Mouse (Mus musculus) brain, embryonic 14.5 days (tissue): ENCODE results near the gene Sema3b. TPM values are rescaled to one million over a fixed set of nuclear protein-coding genes. Genes with fewer than 3 reads are reported as not detected.

Experiments used
- DNase-seq: peaks from one replicate; pipeline ENCODE4 v3.0.0-alpha.2; 2011; ENCODE audit warnings: low read depth
- CTCF ChIP-seq: fragments of 200-500 bp; IDR thresholded peaks from 2 replicates; pipeline ENCODE4 v1.5.1; 2012; ENCODE audit warnings: inconsistent platforms, mild to moderate bottlenecking, moderate library complexity, borderline replicate concordance; ENCODE audit not compliant: insufficient read depth, insufficient read length; ENCODE audit errors: extremely low read depth
- POLR2A ChIP-seq: fragments of 200-500 bp; IDR thresholded peaks from 2 replicates; pipeline ENCODE4 v1.6.1; 2012; ENCODE audit warnings: mild to moderate bottlenecking, inconsistent platforms, borderline replicate concordance; ENCODE audit not compliant: poor library complexity, insufficient read depth, insufficient read length, severe bottlenecking; ENCODE audit errors: extremely low read depth
- polyA plus RNA-seq: library from polyadenylated mRNA; depleted of rRNA; stranded (reverse); fragments of >200 nt; gene quantifications from 2 replicates; pipeline ENCODE4 v1.2.3, GENCODE M21; 2012; rRNA removed

The Sema3b gene
- polyA plus RNA-seq, 1 experiment, result 6.7 TPM

DNA sequence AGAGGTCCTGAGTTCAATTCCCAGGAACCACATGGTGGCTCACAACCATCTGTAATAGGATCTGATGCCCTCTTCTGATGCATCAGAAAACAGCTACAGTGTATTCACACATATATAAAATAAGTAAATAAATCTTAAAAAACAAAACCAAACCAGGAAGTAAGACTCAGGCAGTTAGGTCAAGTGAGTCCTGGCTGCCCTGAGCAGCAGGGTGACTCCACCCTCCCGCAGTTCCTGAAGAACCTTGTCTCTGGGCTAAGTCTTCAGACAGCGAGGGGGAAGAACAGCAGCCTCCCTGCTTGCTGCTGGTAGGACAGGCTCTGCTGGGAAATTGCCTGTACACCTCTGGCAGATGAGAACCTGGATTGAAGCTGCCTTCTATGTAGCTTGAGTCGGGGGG, 52.7 kb downstream of the Sema3b start:
- DNase-seq, result no peak
- TF ChIP-seq CTCF, result no peak
- no peak for TF ChIP-seq POLR2A

DNA sequence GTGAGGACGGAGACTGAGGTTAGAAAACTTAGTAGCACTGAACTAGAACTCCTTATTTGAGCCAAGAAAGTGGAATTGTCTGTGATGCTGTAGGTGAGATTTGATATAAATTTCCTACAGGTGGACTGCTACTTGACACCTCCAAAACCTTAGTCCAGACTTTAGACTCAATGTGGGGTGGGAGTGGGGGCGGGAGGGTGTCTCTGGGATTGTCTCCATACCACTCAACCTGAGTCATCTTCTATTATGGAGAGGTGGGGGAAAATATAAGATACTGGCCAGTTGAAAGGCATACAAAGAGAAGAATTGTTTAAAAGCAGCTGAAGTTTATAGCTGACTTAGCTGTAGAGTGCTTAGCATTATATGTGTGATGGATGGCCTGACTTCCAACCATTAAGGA, 53.3 kb downstream of the Sema3b start:
- TF ChIP-seq CTCF (no peak), POLR2A (no peak)
- no peak for DNase-seq

DNA sequence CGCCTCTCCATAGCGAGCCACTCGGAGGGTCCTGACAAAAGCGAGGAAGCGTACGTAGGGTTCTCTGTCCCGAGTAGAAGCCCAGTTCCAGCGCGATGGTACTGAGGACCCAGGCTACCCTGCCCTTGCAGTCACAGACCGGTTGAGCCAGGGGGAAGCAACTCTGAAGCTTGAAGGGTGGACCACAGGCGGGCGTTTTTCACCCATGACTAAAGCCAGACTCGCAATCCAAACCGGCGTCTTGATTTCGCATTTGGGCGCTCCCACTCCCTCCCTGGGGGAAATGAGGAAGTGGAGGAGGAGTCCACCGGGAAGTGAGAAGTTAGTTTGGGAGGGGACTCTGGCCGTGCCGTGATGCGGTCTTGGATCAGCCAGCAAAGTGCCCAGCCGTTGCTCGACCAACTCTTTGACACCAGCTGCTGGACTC, 54.0 kb downstream of the Sema3b start:
- TF ChIP-seq POLR2A (no peak), CTCF (no peak)
- DNase-seq, result peak; percentile 56

DNA sequence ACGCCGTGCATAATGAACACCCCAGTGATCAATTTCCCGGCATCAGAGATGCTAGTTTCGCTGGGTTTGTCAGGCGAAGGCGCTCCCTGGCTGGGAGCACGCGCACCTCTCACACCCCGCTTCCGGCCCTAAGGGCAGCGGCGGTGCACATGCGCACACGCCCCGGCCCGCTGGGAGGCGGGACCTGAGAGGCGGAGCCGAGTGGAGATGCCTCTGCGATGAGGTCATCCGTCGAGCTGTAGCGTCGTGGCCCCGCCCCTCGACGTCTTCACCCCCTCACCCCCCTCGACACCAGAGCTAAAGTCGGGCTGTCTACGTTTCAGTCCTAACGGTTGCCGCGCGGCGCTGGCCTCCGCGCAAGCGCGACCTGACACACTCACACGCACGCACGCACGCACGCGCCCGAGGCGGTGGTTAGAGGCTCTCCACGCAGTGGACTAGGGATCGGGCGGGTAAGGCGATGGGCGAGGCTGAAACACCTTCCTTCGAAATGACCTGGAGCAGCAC, 54.7 kb downstream of the Sema3b start:
- DNase-seq, result peak; percentile 99
- peak; percentile 71; the same call in 1 of the 2 replicates for TF ChIP-seq POLR2A
- TF ChIP-seq CTCF, result no peak

DNA sequence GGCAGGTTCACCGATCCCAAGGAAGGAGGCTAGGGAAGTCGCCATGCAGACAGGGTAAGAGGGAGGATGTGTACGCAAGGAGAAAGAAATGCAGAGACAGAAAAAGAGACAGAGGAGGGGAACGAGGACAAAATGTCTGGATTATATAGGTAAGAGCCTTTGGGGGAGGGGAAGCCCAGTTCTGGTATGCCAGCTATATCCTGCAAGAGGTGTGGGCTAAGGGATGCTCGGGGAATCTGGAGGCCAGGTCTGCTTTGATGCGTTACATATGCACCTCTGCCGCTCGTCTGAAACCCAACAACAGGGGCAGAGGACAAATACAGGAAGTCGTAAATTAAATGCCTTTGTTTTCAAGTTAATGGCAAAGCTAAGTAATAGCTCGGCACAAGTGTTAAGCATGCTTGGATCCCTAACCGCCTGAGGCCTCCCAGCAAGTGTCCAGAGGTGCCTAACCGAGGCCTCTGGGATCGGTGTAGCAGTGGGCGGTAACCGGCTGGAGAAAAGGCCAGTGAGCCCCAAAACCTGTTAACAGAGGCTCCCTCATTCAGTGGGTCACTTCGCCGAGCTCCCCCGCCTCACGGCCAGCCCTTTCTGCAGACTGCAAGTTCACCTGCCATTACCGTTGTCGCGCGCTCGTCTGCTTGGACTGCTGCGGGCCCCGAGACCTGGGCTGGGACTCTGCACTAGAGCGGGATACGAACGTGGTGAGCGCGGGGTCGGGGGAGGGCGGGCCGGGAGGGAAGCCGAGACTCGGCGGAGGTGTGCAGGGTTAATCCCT, 55.3 kb downstream of the Sema3b start:
- TF ChIP-seq POLR2A, result no peak
- DNase-seq, result no peak

DNA sequence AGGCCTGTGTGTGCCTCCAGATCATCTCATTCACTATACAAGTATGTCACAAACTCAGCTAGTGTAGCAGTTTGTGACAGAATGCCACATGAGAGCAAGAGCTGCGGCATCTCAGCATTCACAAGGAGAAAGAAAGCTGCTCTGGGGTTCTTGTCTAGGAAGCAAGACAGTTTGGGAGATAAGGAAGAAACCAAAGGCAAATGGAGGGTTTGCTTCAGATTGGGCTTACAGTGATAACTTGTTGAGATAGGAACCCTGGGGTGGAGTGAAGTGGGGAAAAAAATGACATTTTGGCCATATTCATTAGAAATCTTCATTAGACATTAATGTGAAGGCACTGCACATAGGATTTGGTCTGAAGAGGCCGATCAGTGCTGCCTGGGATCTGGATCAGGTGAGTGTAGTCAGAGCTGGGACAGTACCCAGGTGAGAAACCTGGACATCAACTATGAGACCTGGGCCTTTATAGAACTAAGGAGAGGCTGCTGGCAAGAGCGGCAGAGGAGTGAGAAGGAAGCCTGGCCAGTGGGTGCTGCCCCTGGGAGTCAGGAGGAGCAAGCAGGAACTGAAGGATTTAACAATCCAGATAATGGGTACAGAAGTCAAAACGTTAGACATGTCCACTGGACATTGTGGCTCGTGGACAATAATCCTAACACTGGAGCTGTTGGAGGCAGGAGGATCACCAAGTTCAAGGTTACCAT, 56.2 kb downstream of the Sema3b start:
- no peak for TF ChIP-seq POLR2A
- TF ChIP-seq CTCF, result no peak

DNA sequence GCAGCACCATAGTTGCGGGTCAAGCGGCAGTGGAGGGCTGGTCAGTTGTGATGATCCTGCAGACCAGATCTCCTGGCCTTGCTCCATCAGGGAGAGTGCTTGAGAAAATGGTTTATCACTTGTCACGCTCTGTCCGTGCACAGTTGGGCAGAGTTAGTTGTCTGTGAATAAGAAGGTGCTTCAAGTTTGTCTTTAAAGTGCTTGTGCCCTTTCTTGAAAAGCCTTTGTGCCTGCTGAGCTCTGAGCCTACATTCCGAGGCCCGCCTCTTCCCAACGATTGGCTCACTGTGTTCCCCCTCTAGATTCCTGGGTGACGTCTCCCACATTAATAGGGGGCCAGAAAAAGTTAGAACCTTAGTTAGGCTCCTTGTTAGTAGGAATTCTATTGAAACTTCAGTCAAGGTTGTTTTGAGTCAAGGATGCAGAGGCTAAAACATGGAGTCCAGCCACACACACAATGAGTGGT, 57.1 kb downstream of the Sema3b start:
- TF ChIP-seq CTCF (no peak), POLR2A (no peak)
- DNase-seq, result no peak

More for the DNA sequence above, 56.2 kb downstream of the Sema3b start:
- no peak for DNase-seq

DNA sequence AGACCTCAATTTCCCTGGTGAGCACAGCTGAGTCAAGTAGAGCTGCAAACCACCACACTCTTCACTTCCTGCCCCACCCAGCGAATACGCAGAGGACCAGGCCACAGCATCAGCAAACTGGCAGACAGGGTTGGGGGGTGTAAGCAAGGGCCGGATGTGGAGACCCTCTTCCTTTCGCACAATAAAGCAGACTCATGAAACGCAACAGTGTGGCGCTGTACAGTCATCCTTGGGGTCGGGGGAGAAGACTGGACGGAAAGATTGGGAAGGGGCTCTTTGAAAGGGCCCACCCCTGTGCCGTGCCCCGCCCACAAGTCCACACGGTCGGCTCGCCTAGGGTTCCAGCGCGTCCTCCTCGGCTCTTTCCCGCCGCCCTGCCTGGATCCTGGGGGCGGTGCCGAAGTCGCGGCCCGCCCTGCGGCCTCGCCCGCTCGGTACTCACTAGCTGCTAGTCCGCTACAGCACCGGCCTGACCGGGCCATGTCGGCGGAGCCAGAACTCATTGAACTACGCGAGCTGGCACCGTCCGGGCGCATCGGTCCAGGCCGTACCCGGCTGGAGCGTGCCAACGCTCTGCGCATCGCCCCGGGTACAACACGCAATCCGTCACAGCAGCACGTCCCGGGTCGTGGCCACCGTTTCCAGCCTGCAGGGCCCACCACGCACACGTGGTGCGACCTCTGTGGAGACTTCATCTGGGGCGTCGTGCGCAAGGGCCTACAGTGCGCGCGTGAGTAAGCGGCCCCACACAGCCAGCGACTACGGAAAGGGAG, 57.7 kb downstream of the Sema3b start, which contains the start of gene Rassf1:
Gene Rassf1, plus strand, starts transcription at position 439 of the 773 bp plus-strand sequence.
- no peak for TF ChIP-seq CTCF
- TF ChIP-seq POLR2A, result 0 out of 2 replicates have a peak, but pooled peaks have one; percentile 16

DNA sequence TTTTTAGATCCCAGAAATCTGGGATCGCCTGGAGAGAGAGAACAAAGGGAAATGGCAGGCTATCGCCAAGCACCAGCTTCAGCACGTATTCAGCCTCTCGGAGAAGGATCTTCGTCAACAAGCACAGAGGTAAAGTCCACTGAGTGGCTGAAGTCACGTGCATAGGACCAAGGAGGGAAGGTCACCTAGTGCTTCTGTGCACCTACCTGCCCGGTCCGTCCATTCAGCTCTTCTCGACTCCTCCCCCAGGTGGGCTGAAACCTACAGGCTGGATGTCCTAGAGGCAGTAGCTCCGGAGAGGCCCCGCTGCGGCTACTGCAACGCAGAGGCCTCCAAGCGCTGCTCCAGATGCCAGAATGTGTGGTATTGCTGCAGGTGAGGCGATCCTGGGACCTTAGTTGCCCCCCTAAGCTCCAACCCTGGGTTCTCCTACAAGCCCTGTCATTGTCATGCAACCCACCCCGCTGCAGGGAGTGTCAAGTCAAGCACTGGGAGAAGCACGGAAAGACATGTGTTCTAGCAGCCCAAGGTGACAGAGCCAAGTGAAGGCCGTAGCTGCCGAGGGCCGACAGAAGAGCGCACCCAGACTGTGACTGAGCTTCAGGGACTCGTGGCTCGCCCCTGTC, 58.4 kb downstream of the Sema3b start:
- TF ChIP-seq POLR2A, result no peak
- TF ChIP-seq CTCF, result no peak
- no peak for DNase-seq

More for the DNA sequence above, 57.7 kb downstream of the Sema3b start, which contains the start of gene Rassf1:
- DNase-seq, result peak; percentile 44

DNA sequence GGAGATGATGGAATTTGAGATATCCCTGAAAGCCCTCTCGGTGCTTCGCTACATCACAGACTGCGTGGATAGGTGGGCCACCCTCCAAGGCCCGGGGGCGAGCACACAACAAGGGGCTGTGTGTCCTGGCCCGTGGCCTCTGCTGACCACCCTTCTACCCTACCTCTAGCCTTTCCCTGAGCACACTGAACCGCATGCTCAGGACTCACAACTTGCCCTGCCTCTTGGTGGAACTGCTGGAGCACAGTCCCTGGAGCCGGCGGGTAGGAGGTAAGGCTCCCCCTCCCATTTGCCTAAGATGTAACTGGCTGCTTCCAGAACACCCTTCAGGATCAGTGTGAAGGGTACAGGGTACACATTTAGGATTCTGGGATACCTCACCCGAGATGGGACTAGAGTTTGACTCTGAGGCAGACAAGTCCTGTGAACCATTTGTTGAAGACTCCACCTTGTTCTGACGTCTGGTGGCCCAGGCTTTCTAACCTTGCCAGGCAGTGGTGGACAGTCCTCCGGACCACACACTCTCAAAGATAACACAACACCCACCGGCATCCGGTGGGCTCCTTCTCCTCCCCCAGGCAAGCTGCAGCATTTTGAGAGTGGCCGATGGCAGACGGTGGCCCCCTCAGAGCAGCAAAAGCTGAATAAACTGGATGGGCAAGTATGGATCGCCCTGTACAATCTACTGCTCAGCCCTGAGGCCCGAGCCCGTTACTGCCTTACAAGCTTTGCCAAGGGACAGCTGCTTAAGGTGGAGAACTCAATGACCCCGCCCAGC, 59.5 kb downstream of the Sema3b start:
- no peak for DNase-seq
- TF ChIP-seq POLR2A (no peak), CTCF (no peak)

DNA sequence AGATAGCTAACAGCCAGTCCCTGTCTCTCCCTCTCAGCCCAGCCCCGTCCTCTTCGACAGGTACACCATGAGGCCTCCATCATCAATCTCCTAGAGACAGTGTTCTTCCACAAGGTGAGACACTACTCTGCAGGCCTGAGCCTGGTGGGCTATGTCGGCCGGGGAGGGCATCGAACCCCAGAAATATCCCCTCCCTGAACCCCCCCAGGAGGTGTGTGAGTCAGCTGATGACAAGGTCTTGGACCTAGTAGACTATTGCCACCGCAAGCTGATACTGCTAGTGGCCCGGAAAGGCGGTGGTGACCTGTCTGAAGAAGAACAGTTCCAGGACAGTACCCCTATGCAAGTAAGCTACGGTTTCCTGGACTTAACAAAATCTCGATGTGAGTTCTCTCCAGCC, 60.2 kb downstream of the Sema3b start:
- no peak for DNase-seq
- no peak for TF ChIP-seq POLR2A
- TF ChIP-seq CTCF, result no peak

DNA sequence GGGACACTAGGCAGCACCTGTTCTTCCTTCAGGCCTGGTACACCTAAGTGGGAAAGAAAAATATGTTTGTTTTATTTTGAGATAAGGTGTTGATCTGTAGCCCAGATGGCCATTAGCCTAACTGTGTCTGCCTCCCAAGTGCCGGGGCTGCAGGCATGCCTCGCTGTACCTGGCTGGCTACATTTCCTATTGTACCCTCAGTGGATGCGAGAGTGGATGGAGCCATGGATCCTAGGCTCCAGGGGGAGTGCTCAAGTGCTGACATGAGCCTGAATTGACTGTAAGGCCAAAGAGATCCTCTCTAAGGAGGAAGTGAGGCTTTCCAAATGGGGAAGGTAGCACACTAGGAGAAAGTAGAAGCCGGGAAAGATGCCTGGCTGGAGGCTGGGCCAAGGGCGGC, 61.1 kb downstream of the Sema3b start:
- no peak for DNase-seq
- TF ChIP-seq CTCF (no peak), POLR2A (no peak)

Other genes with a start within 250 kb of the Sema3b start
- 105 and 143 TPM in 2 replicates for gene Cacna2d2, start 209.6 kb downstream of the Sema3b start, polyA plus RNA-seq
- gene Tmem115, start 75.3 kb downstream of the Sema3b start, polyA plus RNA-seq, result 37.3 and 42.1 TPM in 2 replicates
- 34.3 and 45.7 TPM in 2 replicates for gene Cyb561d2, start 67.0 kb downstream of the Sema3b start, polyA plus RNA-seq
- gene Nprl2, start 67.0 kb downstream of the Sema3b start, polyA plus RNA-seq, result 74.5 and 109 TPM in 2 replicates
- 7.4 and 8.4 TPM in 2 replicates for gene Zmynd10, start 61.9 kb downstream of the Sema3b start, polyA plus RNA-seq
- gene Rassf1, start 57.7 kb downstream of the Sema3b start, polyA plus RNA-seq, result 31.5 and 34.2 TPM in 2 replicates
- 97.6 and 109 TPM in 2 replicates for gene Tusc2, start 46.0 kb downstream of the Sema3b start, polyA plus RNA-seq
- gene Hyal2, start 41.3 kb downstream of the Sema3b start, polyA plus RNA-seq, result 50.6 and 55.4 TPM in 2 replicates
- 3.3 and 5.6 TPM in 2 replicates for gene Hyal1, start 32.3 kb downstream of the Sema3b start, polyA plus RNA-seq
- 28.8 and 32.4 TPM in 2 replicates for gene Naa80, start 30.3 kb downstream of the Sema3b start, polyA plus RNA-seq
- 1.2 and 1.6 TPM in 2 replicates for gene Hyal3, start 28.4 kb downstream of the Sema3b start, polyA plus RNA-seq
- 21.4 and 29.6 TPM in 2 replicates for gene Ifrd2, start 21.6 kb downstream of the Sema3b start, polyA plus RNA-seq
- 488 and 561 TPM in 2 replicates for gene Gnai2, start 26.1 kb upstream of the Sema3b start, polyA plus RNA-seq
- gene Slc38a3, start 60.3 kb upstream of the Sema3b start, polyA plus RNA-seq, result 79.7 and 82.3 TPM in 2 replicates
- gene Gnat1, start 70.5 kb upstream of the Sema3b start, polyA plus RNA-seq, result 0.39 and 0.48 TPM in 2 replicates
- gene Sema3f, start 101.2 kb upstream of the Sema3b start, polyA plus RNA-seq, result 163 and 176 TPM in 2 replicates
- 183 and 228 TPM in 2 replicates for gene Rbm5, start 161.8 kb upstream of the Sema3b start, polyA plus RNA-seq